Mouse (Mus musculus): ENCODE data around the gene Gcm1. TPM values are rescaled to one million over a fixed set of nuclear protein-coding genes. Genes with fewer than 3 reads are reported as not detected.
"Not testable (repeated sequence)": the region's sequence is repeated elsewhere in the genome, so short reads cannot be mapped to it uniquely, and the experiment has no call there.

Gene Gcm1
- total RNA-seq, 2 experiments from 2014 or later, result not detected

GRCm38 (mm10) chr9:78046755-78047154, 5.0 kb upstream of the Gcm1 start:
- DNase-seq (ENCODE audit: low spot score), result no peak

- no peak for DNase-seq (ENCODE audit: low spot score)
These were observed 1.2 kb upstream of the Gcm1 start for GRCm38 (mm10) chr9:78050452-78050970.

GRCm38 (mm10) chr9:78053821-78054220, 2.1 kb downstream of the Gcm1 start:
- DNase-seq (ENCODE audit: low spot score), result no peak

- no peak for DNase-seq (ENCODE audit: low spot score)
These were observed 2.6 kb downstream of the Gcm1 start for GRCm38 (mm10) chr9:78054298-78054697.

GRCm38 (mm10) chr9:78059525-78060120, 7.9 kb downstream of the Gcm1 start:
- no peak for DNase-seq (ENCODE audit: low spot score)

- DNase-seq (ENCODE audit: low spot score), result no peak
These were observed 10.7 kb downstream of the Gcm1 start for GRCm38 (mm10) chr9:78062392-78062791.

- DNase-seq (ENCODE audit: low spot score), result no peak
These were observed 12.4 kb downstream of the Gcm1 start for GRCm38 (mm10) chr9:78064121-78064520.

GRCm38 (mm10) chr9:78070496-78070895, 18.8 kb downstream of the Gcm1 start:
- DNase-seq (ENCODE audit: low spot score), result no peak

- no peak for DNase-seq (ENCODE audit: low spot score)
These were observed 19.9 kb downstream of the Gcm1 start for GRCm38 (mm10) chr9:78071626-78072025.

- not testable (repeated sequence) for DNase-seq (ENCODE audit: low spot score)
These were observed 21.6 kb downstream of the Gcm1 start for GRCm38 (mm10) chr9:78073291-78073690.

GRCm38 (mm10) chr9:78073713-78074340, 22.1 kb downstream of the Gcm1 start:
- DNase-seq (ENCODE audit: low spot score), result no peak

GRCm38 (mm10) chr9:78075256-78075655, 23.5 kb downstream of the Gcm1 start:
- no peak for DNase-seq (ENCODE audit: low spot score)

- DNase-seq (ENCODE audit: low spot score), result no peak
These were observed 26.5 kb downstream of the Gcm1 start for GRCm38 (mm10) chr9:78078240-78078639.

- no peak for DNase-seq (ENCODE audit: low spot score)
These were observed 30.1 kb downstream of the Gcm1 start for GRCm38 (mm10) chr9:78081835-78082234.

GRCm38 (mm10) chr9:78084341-78084740, 32.6 kb downstream of the Gcm1 start:
- DNase-seq (ENCODE audit: low spot score), result no peak

GRCm38 (mm10) chr9:78085722-78086287, 34.1 kb downstream of the Gcm1 start:
- no peak for DNase-seq (ENCODE audit: low spot score)

- peak; percentile 5 for DNase-seq (ENCODE audit: low spot score)
These were observed 36.0 kb downstream of the Gcm1 start for GRCm38 (mm10) chr9:78087751-78088150.

- DNase-seq (ENCODE audit: low spot score), result peak; percentile 4
These were observed 36.8 kb downstream of the Gcm1 start for GRCm38 (mm10) chr9:78088521-78088920.

- DNase-seq (ENCODE audit: low spot score), result no peak
These were observed 37.2 kb downstream of the Gcm1 start for GRCm38 (mm10) chr9:78088971-78089370.

- DNase-seq (ENCODE audit: low spot score), result no peak
These were observed 38.2 kb downstream of the Gcm1 start for GRCm38 (mm10) chr9:78089906-78090305.

- DNase-seq (ENCODE audit: low spot score), result no peak
These were observed 38.9 kb downstream of the Gcm1 start for GRCm38 (mm10) chr9:78090596-78090995.

- DNase-seq (ENCODE audit: low spot score), result peak; percentile 45
These were observed 44.0 kb downstream of the Gcm1 start for GRCm38 (mm10) chr9:78095686-78096085.

- no peak for DNase-seq (ENCODE audit: low spot score)
These were observed 44.7 kb downstream of the Gcm1 start for GRCm38 (mm10) chr9:78096376-78096775.

All from gastrocnemius, adult 18-20 months (tissue).